Mouse (Mus musculus): ENCODE results near the gene Arhgap29. TPM values are rescaled to one million over a fixed set of nuclear protein-coding genes. Genes with fewer than 3 reads are reported as not detected.

Arhgap29 gene
- polyA plus RNA-seq, 1 experiment from 2014 or later = 65.6 TPM

DNA sequence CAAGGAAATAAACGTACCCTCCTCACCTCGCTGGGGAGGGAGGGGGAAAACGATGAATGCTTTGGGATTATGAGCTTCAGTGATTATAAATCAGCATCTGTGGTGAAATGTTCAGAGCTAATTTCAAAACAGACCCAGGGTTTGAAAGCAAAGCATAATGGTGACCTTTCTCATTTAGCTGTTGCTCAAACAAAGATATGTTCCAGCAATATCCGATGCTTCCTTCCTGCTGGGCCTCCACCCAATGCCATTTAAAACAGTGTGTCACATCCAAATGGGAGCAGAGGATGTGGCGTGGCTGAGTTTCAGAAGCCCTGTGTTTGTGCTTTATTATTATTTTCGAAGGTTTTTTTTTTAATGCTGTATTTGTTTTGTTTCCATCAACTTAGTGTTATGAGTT, 37.1 kb upstream of the Arhgap29 start:
- peak; percentile 82 for ATAC-seq (ENCODE audit: low read depth)
- no peak overlapping the region for H3K4me3 ChIP-seq (ENCODE audit: low read length)

DNA sequence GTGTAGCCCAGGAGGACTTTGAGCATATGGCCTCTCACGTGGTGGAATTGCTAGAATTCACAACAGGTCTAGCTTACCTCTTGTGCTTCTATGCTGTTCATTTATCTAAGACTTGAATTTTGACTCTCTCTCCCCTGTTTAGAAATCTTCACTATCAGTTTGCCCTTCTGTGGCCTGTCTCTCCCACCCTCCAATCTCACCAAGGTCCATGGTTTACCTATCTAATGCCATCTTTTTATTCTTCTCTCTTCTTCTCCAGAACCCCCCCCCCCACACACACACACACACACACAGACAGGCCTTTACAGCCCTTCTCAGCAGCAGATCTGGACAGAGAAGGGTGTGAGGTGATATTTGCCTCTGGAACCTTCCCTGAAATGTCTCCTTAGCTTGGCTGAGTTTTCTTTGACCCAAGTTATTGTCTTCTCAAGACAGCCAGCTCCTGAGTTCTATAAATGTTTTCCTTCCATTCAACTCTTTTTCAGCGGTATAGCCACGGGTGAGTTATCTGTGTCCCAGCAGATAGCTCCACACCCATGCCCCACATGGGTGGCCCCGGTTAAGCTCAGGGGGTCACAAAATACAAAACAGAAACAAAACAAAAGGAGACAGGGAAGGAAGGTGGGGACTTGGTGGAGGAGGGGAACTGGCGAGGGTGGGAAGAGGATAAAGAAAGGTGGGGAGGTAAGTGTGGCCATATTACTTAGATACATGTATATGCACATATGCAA, 35.4 kb upstream of the Arhgap29 start:
- peaks cover 14% of the 10 kb centered on the region; the same call in 1 of the 2 replicates for H3K4me1 ChIP-seq (replicated peaks; ENCODE audit: control insufficient read depth, insufficient read depth, low read length)
- no peak overlapping the region for H3K9ac ChIP-seq (ENCODE audit: low read length)
- no peaks in the 10 kb centered on the region for H3K27me3 ChIP-seq (ENCODE audit: control insufficient read depth, insufficient read depth, low read depth, low read length)
- no peak for ATAC-seq (ENCODE audit: low read depth)
- no peak overlapping the region for H3K27ac ChIP-seq (ENCODE audit: low read length)
- H3K9me3 ChIP-seq (ENCODE audit: control insufficient read depth, low read length) = no peaks in the 10 kb centered on the region
- H3K36me3 ChIP-seq (ENCODE audit: control insufficient read depth, insufficient read depth, low read length) = no peaks in the 10 kb centered on the region
- 75% methylated on average over 5 of the region's 5 CpGs for WGBS
- no peak overlapping the region for H3K4me2 ChIP-seq (ENCODE audit: low read depth, low read length)
- no peak overlapping the region for H3K4me3 ChIP-seq (ENCODE audit: low read length)

More for the DNA sequence above, 37.1 kb upstream of the Arhgap29 start:
- Histone ChIP-seq H3K4me1 (replicated peaks; ENCODE audit: control insufficient read depth, insufficient read depth, low read length) (peaks cover 9% of the 10 kb centered on the region; the same call in 1 of the 2 replicates), H3K27ac (ENCODE audit: low read length) (peak overlapping the region; percentile 95), H3K27me3 (ENCODE audit: control insufficient read depth, insufficient read depth, low read depth, low read length) (no peaks in the 10 kb centered on the region), H3K36me3 (ENCODE audit: control insufficient read depth, insufficient read depth, low read length) (no peaks in the 10 kb centered on the region), H3K9me3 (ENCODE audit: control insufficient read depth, low read length) (no peaks in the 10 kb centered on the region), H3K9ac (ENCODE audit: low read length) (no peak overlapping the region; the same call in 1 of the 2 replicates), H3K4me2 (ENCODE audit: low read depth, low read length) (peak overlapping the region; percentile 37; the same call in 1 of the 2 replicates)
- WGBS = 38% methylated on average over 6 of the region's 6 CpGs

DNA sequence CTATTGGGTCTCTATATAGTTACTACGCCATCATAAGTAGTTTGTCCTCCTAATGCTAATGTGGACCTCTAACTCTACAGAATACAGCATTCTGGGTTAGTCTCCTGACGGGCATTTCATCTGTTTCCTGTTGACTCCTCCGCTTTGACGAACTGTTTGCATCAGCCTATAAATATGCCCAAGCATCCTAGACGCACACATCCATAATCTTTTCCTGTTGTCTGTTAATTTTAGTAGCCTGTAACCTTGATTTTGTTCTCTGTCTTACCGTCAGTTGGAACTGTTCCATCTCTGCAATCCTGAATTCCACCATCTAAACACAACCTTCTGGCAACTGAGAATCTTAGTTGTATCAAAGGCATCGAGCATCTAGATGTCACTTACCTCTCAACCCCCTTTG, 34.7 kb upstream of the Arhgap29 start:
- 74% methylated on average over 7 of the region's 7 CpGs for WGBS
- Histone ChIP-seq H3K27me3 (ENCODE audit: control insufficient read depth, insufficient read depth, low read depth, low read length) (no peaks in the 10 kb centered on the region), H3K36me3 (ENCODE audit: control insufficient read depth, insufficient read depth, low read length) (no peaks in the 10 kb centered on the region), H3K4me1 (replicated peaks; ENCODE audit: control insufficient read depth, insufficient read depth, low read length) (peaks cover 14% of the 10 kb centered on the region; the same call in 1 of the 2 replicates), H3K4me3 (ENCODE audit: low read length) (no peak overlapping the region), H3K9ac (ENCODE audit: low read length) (no peak overlapping the region), H3K9me3 (ENCODE audit: control insufficient read depth, low read length) (no peaks in the 10 kb centered on the region), H3K4me2 (ENCODE audit: low read depth, low read length) (no peak overlapping the region), H3K27ac (ENCODE audit: low read length) (no peak overlapping the region)
- ATAC-seq (ENCODE audit: low read depth) = no peak

DNA sequence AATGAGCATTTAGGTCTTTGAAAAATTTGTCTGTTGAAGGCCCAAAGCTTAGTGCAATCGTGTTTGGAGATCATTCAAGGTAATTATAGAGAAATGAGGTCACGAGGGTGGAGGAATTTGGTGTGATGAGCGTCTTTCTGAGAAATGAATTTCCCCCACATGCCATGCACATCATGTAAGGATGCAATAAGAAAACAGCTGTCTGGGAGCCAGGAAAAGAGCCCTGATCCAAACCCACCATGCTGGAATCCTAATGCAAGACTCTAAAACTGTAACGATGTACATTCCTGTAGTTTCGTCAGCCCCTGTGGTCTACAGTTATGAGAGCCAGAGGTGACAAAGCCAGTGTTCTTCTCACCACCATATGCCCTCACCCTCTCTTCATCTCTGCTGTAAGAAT, 32.4 kb upstream of the Arhgap29 start:
- Histone ChIP-seq H3K36me3 (ENCODE audit: control insufficient read depth, insufficient read depth, low read length) (no peaks in the 10 kb centered on the region), H3K9ac (ENCODE audit: low read length) (no peak overlapping the region), H3K4me2 (ENCODE audit: low read depth, low read length) (no peak overlapping the region), H3K27me3 (ENCODE audit: control insufficient read depth, insufficient read depth, low read depth, low read length) (no peaks in the 10 kb centered on the region), H3K4me3 (ENCODE audit: low read length) (no peak overlapping the region), H3K4me1 (replicated peaks; ENCODE audit: control insufficient read depth, insufficient read depth, low read length) (peaks cover 16% of the 10 kb centered on the region), H3K27ac (ENCODE audit: low read length) (peak overlapping the region; percentile 72), H3K9me3 (ENCODE audit: control insufficient read depth, low read length) (no peaks in the 10 kb centered on the region)
- WGBS = 66% methylated on average over 5 of the region's 5 CpGs
- ATAC-seq (ENCODE audit: low read depth) = no peak

DNA sequence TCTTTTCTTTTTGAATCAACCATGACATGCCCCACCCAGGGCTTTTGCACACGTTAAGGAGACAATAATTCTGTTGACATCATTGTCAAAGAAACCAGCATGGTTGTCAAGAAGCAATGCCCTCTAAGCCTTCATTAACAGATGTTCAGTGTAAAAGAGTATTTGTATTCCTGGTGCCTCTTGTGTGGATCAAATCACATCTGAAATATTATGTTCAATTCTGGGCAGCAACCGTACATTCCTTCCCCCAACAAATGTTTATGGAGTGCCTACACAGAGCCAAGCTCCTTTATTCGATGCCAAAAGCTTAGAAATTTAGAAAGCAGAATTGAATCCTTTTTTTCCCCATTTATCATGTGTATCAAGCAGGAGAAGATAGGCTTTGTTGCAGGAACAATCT, 31.6 kb upstream of the Arhgap29 start:
- Histone ChIP-seq H3K9me3 (ENCODE audit: control insufficient read depth, low read length) (no peaks in the 10 kb centered on the region), H3K4me2 (ENCODE audit: low read depth, low read length) (no peak overlapping the region), H3K9ac (ENCODE audit: low read length) (no peak overlapping the region), H3K4me1 (replicated peaks; ENCODE audit: control insufficient read depth, insufficient read depth, low read length) (peaks cover 17% of the 10 kb centered on the region), H3K4me3 (ENCODE audit: low read length) (no peak overlapping the region), H3K27me3 (ENCODE audit: control insufficient read depth, insufficient read depth, low read depth, low read length) (no peaks in the 10 kb centered on the region), H3K36me3 (ENCODE audit: control insufficient read depth, insufficient read depth, low read length) (no peaks in the 10 kb centered on the region), H3K27ac (ENCODE audit: low read length) (peak overlapping the region; percentile 72)
- 49% methylated on average over 3 of the region's 3 CpGs for WGBS
- peak; percentile 63 for ATAC-seq (ENCODE audit: low read depth)

DNA sequence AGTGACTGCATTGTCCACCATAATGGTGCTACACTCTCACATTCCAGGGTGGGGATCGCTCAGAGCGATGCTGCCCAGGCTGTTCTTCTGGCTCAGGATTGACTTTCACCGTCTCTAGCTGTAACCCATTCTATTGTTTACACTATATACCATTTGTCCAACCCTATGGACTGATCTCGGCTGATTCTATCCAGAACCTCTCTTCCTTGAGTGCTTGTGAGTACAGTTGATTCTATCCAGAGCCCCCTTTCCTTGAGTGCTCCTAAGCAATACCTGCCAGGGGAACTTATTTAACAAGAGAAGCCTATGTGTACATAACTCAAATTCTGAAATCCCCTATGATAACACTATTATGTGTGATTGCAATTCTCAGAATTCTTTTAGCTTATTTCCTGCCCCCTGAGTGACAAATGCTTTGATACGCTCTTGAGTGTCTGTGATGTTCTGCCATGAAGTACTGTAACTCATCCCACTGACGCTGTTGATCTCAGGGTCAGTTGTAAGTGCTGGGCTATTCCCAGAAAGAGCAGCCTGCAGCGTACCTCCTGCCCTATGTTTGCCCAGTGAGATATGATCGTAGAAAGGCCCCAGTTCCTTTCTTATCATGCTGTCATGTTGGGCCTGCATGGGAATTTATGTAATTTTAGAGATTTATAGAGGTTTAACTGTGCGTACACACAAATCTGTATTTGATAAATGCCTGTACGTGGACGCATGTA, 27.4 kb upstream of the Arhgap29 start:
- Histone ChIP-seq H3K4me2 (ENCODE audit: low read depth, low read length) (no peak overlapping the region), H3K9ac (ENCODE audit: low read length) (no peak overlapping the region), H3K9me3 (ENCODE audit: control insufficient read depth, low read length) (no peaks in the 10 kb centered on the region), H3K4me1 (replicated peaks; ENCODE audit: control insufficient read depth, insufficient read depth, low read length) (peaks cover 17% of the 10 kb centered on the region), H3K36me3 (ENCODE audit: control insufficient read depth, insufficient read depth, low read length) (no peaks in the 10 kb centered on the region), H3K27ac (ENCODE audit: low read length) (peak overlapping the region; percentile 29), H3K4me3 (ENCODE audit: low read length) (no peak overlapping the region), H3K27me3 (ENCODE audit: control insufficient read depth, insufficient read depth, low read depth, low read length) (no peaks in the 10 kb centered on the region)
- WGBS = 49% methylated on average over 11 of the region's 11 CpGs
- ATAC-seq (ENCODE audit: low read depth) = peak; percentile 42; the same call in 1 of the 2 replicates

DNA sequence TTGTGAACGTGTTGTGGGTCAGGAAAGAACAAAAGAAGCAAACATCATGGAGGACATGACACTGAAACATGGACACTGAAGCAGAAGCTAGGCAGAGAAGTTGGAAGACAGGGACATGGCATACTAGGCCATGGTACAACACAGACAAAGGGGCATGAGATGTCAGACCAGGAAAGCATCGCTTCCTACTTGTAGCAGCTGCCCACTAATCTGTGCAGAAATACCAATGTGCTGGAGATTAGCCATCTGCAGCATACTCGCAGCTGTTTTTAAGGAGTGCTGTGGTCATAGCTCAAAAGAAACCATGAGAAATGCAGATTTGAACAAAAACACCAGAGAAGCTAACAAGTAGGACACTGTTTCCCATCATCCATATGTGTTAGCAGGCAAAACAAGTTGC, 24.7 kb upstream of the Arhgap29 start:
- Histone ChIP-seq H3K9ac (ENCODE audit: low read length) (no peak overlapping the region), H3K27ac (ENCODE audit: low read length) (no peak overlapping the region), H3K9me3 (ENCODE audit: control insufficient read depth, low read length) (no peaks in the 10 kb centered on the region), H3K27me3 (ENCODE audit: control insufficient read depth, insufficient read depth, low read depth, low read length) (no peaks in the 10 kb centered on the region), H3K4me2 (ENCODE audit: low read depth, low read length) (no peak overlapping the region), H3K4me1 (replicated peaks; ENCODE audit: control insufficient read depth, insufficient read depth, low read length) (peaks cover 9% of the 10 kb centered on the region), H3K4me3 (ENCODE audit: low read length) (no peak overlapping the region), H3K36me3 (ENCODE audit: control insufficient read depth, insufficient read depth, low read length) (no peaks in the 10 kb centered on the region)
- no peak for ATAC-seq (ENCODE audit: low read depth)
- WGBS = 85% methylated on average over 3 of the region's 3 CpGs

DNA sequence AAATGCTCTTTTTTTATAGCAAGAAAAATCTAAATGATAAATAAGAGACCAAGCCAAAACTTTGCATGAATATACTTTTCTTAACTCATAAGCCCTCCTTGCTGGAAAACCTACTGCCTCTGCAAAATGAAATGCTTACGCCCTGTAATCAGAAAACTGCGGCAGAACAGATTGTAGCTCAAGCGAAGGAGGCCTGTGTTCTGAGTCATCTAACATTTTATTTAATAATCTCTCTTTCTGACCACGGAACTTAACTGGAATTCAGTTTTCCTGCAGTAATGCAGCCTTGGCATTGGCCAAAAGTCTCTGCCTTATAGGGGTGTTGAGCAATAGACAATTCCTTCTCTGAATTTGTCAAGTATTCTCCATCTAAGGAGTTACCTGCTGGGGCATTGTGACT, 19.5 kb upstream of the Arhgap29 start:
- Histone ChIP-seq H3K27me3 (ENCODE audit: control insufficient read depth, insufficient read depth, low read depth, low read length) (no peaks in the 10 kb centered on the region), H3K4me1 (replicated peaks; ENCODE audit: control insufficient read depth, insufficient read depth, low read length) (no peaks in the 10 kb centered on the region), H3K9me3 (ENCODE audit: control insufficient read depth, low read length) (no peaks in the 10 kb centered on the region), H3K4me2 (ENCODE audit: low read depth, low read length) (no peak overlapping the region), H3K27ac (ENCODE audit: low read length) (no peak overlapping the region), H3K36me3 (ENCODE audit: control insufficient read depth, insufficient read depth, low read length) (no peaks in the 10 kb centered on the region), H3K9ac (ENCODE audit: low read length) (no peak overlapping the region), H3K4me3 (ENCODE audit: low read length) (no peak overlapping the region)
- WGBS = 76% methylated on average over 4 of the region's 4 CpGs
- no peak for ATAC-seq (ENCODE audit: low read depth)

DNA sequence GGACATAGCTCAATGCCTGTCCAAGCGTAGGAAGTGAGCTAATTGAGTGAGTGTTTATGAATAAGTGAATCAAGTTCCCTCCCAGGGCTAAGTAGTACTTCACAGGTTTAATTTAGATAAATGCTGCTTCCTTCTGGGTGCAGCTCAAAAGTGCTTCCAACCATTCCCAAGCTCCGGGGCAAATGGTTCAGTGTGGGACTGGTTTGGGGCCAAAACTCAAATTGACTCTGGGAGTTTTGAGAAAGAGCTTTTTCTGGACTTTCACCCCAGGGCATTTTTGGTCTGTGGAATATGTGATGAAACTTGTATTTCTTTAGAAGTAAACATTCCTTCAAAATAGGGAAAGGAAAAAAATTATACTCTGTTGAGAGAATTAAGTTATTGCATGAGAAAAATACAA, 16.1 kb upstream of the Arhgap29 start:
- 40% methylated on average over 2 of the region's 2 CpGs for WGBS
- H3K4me3 ChIP-seq (ENCODE audit: low read length) = no peak overlapping the region
- no peaks in the 10 kb centered on the region for H3K36me3 ChIP-seq (ENCODE audit: control insufficient read depth, insufficient read depth, low read length)
- no peaks in the 10 kb centered on the region for H3K4me1 ChIP-seq (replicated peaks; ENCODE audit: control insufficient read depth, insufficient read depth, low read length)
- ATAC-seq (ENCODE audit: low read depth) = peak; percentile 47
- H3K27me3 ChIP-seq (ENCODE audit: control insufficient read depth, insufficient read depth, low read depth, low read length) = no peaks in the 10 kb centered on the region
- no peaks in the 10 kb centered on the region for H3K9me3 ChIP-seq (ENCODE audit: control insufficient read depth, low read length)
- no peak overlapping the region for H3K9ac ChIP-seq (ENCODE audit: low read length)
- no peak overlapping the region for H3K27ac ChIP-seq (ENCODE audit: low read length)
- no peak overlapping the region for H3K4me2 ChIP-seq (ENCODE audit: low read depth, low read length)
